Mouse (Mus musculus): ENCODE results near the gene Nadk2.

DNA sequence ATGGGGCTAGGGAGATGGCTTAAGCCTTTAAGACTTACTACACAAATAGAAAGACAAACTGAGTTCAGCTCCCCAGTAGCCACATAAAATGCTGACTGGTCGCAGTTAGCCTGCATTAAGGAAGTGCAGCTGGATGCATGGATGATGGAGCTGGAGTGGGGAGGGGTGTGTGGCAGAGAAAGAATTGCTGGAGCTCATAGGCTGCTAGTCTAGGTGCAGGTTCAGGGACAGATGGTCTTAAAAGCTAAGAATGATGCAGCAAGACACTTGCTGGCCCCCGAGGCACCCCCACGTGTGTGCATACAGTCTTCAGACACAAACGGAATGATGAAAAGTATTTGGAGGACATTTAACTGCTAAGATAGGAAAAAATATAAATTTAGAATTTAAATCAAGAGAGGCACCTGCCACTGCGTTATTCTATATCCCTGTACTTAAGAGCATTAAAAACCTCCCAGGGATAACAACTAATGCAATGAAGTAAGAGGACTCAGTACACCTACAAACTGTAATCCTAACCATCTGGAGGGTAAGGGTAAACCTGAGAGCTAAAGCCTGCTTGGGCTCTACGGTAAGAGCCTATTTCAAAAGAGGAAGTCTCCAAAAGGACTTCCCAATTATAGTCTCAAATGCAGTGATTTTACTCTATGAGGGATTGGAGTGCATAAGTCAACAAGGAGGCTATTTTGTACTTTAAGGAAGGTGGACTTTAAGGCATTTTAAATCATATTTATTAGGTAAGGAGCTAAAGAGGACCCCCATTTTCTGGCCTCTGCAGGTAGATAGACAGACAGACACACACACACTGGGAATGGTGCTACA is 39.7 kb downstream of the Nadk2 start:
- no peak for TF ChIP-seq POLR2A (IDR thresholded peaks at IDR 0.05; ENCODE audit: insufficient read depth, low read depth, low read length)
- TF ChIP-seq CTCF (IDR thresholded peaks at IDR 0.05): no peak
- no peak for TF ChIP-seq EP300 (IDR thresholded peaks at IDR 0.05; ENCODE audit: insufficient read depth, low read depth, low read length)

All from heart, adult 2 months (tissue).